Mouse (Mus musculus) hindbrain, postnatal 0 days (tissue): ENCODE results near the gene Mast4. TPM values are rescaled to one million over a fixed set of nuclear protein-coding genes. Genes with fewer than 3 reads are reported as not detected.

Experiments
- ATAC-seq: fragments of 200-750 bp; cut with Nextera tagmentation; 2 replicates; pipeline ENCODE4 v1.8.0; 2017; ENCODE audit warnings: mild to moderate bottlenecking, moderate TSS enrichment, moderate library complexity
- DNase-seq: peaks from one replicate; pipeline ENCODE4 v3.0.0-alpha.2; 2015; ENCODE audit warnings: low spot score
- H3K27ac ChIP-seq: fragments of 300-500 bp; sonication (generic); 2 replicates; pipeline ENCODE4 v1.5.1; 2014; ENCODE audit warnings: mild to moderate bottlenecking
- H3K27me3 ChIP-seq: fragments of 300-500 bp; sonication (generic); 2 replicates; pipeline ENCODE4 v1.6.1; 2014; ENCODE audit warnings: low read length, mixed read lengths; ENCODE audit not compliant: insufficient read depth
- H3K36me3 ChIP-seq: fragments of 300-500 bp; sonication (generic); 2 replicates; pipeline ENCODE4 v1.6.1; 2014; ENCODE audit warnings: low read length, mixed read lengths; ENCODE audit not compliant: insufficient read depth
- H3K4me1 ChIP-seq: fragments of 300-500 bp; sonication (generic); 2 replicates; pipeline ENCODE4 v1.6.1; 2014; ENCODE audit warnings: antibody characterized with exemption, low read length, mixed read lengths; ENCODE audit not compliant: insufficient read depth
- H3K4me2 ChIP-seq: fragments of 300-500 bp; sonication (generic); 2 replicates; pipeline ENCODE4 v1.6.1; 2014; ENCODE audit warnings: low read depth, mild to moderate bottlenecking, low read length, moderate library complexity, mixed read lengths
- H3K4me3 ChIP-seq: fragments of 300-500 bp; sonication (generic); 2 replicates; pipeline ENCODE4 v1.5.1; 2014; ENCODE audit warnings: low read length
- H3K9ac ChIP-seq: fragments of 300-500 bp; sonication (generic); replicated peaks from 2 replicates; pipeline ENCODE4 v1.6.1; 2014; ENCODE audit warnings: mild to moderate bottlenecking, low read length, moderate library complexity, mixed read lengths
- H3K9me3 ChIP-seq: fragments of 300-500 bp; sonication (generic); 2 replicates; pipeline ENCODE4 v1.6.1; 2016; ENCODE audit warnings: low read length, mixed read lengths
- CTCF ChIP-seq: IDR thresholded peaks from 2 replicates; pipeline ENCODE4 v1.5.1; 2016; ENCODE audit warnings: antibody characterized with exemption, control low read depth, low read depth
- WGBS: fragments of 180-500 bp; shearing (Covaris S2); extraction: QIAGEN DNeasy Blood & Tissue Kit; methylation state at CpG from one replicate; pipeline ENCODE4 v1.1.7; 2014; 5-methylcytosine and 5-hydroxymethylcytosine counted together
- polyA plus RNA-seq: library from polyadenylated mRNA; unstranded; fragments of >200 nt; fragmentation: Nextera tagmentation; extraction: Ambion mirVana; gene quantifications from 2 replicates; pipeline ENCODE4 v1.2.1, GENCODE M21; 2015
- total RNA-seq: library from RNA; depleted of rRNA; stranded (reverse); fragments of >200 nt; gene quantifications from 2 replicates; pipeline ENCODE4 v1.2.3, GENCODE M21; 2014

Gene Mast4
- total and polyA plus RNA-seq, 2 experiments from 2014 or later, result 23.5 to 31.7 TPM

DNA sequence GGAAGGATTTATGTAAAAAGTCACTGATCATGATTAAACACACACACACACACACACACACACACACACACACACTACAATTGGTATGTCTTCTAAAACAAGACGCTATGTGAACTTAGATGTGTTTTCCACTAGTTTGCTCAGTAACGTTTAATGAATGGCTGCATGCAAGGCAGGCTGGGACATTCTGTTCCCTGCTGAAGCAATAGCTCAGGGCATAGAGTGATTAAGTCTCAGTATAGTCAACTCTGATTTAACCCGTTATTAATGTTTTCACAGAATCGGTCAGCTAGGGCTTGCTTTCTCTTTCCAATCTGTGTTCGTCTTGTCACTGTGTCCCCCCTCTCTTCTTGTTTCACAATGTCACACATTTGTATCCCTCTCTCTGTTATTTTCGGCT, 558.8 kb downstream of the Mast4 start:
- no peak overlapping the region for H3K27ac ChIP-seq
- H3K36me3 ChIP-seq, result 0 out of 2 replicates have a peak, but pooled peaks cover 6% of the 10 kb centered on the region
- ATAC-seq, result no peak
- no peak for TF ChIP-seq CTCF
- no peaks in the 10 kb centered on the region for H3K9me3 ChIP-seq
- 76% methylated on average over 6 of the region's 6 CpGs for WGBS
- DNase-seq, result no peak
- H3K4me3 ChIP-seq, result no peak overlapping the region
- no peak overlapping the region for H3K4me2 ChIP-seq
- H3K4me1 ChIP-seq, result no peaks in the 10 kb centered on the region
- no peak overlapping the region for H3K9ac ChIP-seq
- no peaks in the 10 kb centered on the region for H3K27me3 ChIP-seq

GRCm38 (mm10) chr13:102774786-102775201, 559.5 kb downstream of the Mast4 start:
- ATAC-seq (peak; percentile 45; the same call in 1 of the 2 replicates), DNase-seq (peak; percentile 49)
- H3K27me3 ChIP-seq, result no peaks in the 10 kb centered on the region
- 55% methylated on average over 7 of the region's 7 CpGs for WGBS
- H3K9me3 ChIP-seq, result no peaks in the 10 kb centered on the region
- H3K4me3 ChIP-seq, result no peak overlapping the region
- H3K27ac ChIP-seq, result no peak overlapping the region
- H3K4me2 ChIP-seq, result no peak overlapping the region
- TF ChIP-seq CTCF, result 0 out of 2 replicates have a peak, but pooled peaks have one; percentile 32
- 0 out of 2 replicates have a peak, but pooled peaks cover 6% of the 10 kb centered on the region for H3K36me3 ChIP-seq
- H3K9ac ChIP-seq, result no peak overlapping the region
- no peaks in the 10 kb centered on the region for H3K4me1 ChIP-seq

- H3K4me2 ChIP-seq, result no peak overlapping the region
- H3K36me3 ChIP-seq, result no peaks in the 10 kb centered on the region
- ATAC-seq, result no peak
- H3K4me3 ChIP-seq, result no peak overlapping the region
- no peaks in the 10 kb centered on the region for H3K9me3 ChIP-seq
- 94% methylated on average over 9 of the region's 9 CpGs for WGBS
- no peaks in the 10 kb centered on the region for H3K27me3 ChIP-seq
- H3K9ac ChIP-seq, result no peak overlapping the region
- no peaks in the 10 kb centered on the region for H3K4me1 ChIP-seq
- no peak overlapping the region for H3K27ac ChIP-seq
- DNase-seq, result no peak
- TF ChIP-seq CTCF, result no peak
These were observed 561.1 kb downstream of the Mast4 start for GRCm38 (mm10) chr13:102773169-102773568.

- no peak for TF ChIP-seq CTCF
- no peak overlapping the region for H3K4me3 ChIP-seq
- 67% methylated on average over 8 of the region's 8 CpGs for WGBS
- ATAC-seq (no peak), DNase-seq (no peak)
- H3K27me3 ChIP-seq, result no peaks in the 10 kb centered on the region
- H3K4me2 ChIP-seq, result no peak overlapping the region
- H3K9me3 ChIP-seq, result no peaks in the 10 kb centered on the region
- H3K4me1 ChIP-seq, result no peaks in the 10 kb centered on the region
- H3K27ac ChIP-seq, result no peak overlapping the region
- no peaks in the 10 kb centered on the region for H3K36me3 ChIP-seq
- no peak overlapping the region for H3K9ac ChIP-seq
These were observed 564.1 kb downstream of the Mast4 start for GRCm38 (mm10) chr13:102770194-102770593.

DNA sequence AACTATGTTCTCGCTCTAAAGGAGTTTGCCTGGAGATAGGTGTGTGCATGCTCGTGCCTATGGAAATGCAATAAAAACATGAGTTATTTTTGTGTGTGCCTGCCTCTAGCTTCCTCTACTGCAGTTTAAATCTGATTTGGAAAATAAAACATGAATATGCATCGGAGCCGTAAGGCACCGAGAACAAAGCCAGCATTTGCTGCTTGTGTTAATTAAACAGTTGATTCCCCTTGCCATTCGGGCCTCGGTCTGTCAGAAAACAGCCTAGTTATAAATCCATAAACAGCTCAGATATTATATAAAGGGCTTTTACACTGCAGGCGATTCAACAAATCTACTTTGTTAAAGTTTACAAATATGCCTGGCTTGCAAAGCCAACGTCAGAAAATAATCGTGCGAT, 565.8 kb downstream of the Mast4 start:
- no peak overlapping the region for H3K4me3 ChIP-seq
- H3K27me3 ChIP-seq, result no peaks in the 10 kb centered on the region
- peak overlapping the region; percentile 20; the same call in 1 of the 2 replicates for H3K27ac ChIP-seq
- no peaks in the 10 kb centered on the region for H3K4me1 ChIP-seq
- H3K9ac ChIP-seq, result no peak overlapping the region
- H3K4me2 ChIP-seq, result no peak overlapping the region
- 61% methylated on average over 11 of the region's 11 CpGs for WGBS
- no peak for DNase-seq
- no peaks in the 10 kb centered on the region for H3K36me3 ChIP-seq
- H3K9me3 ChIP-seq, result no peaks in the 10 kb centered on the region
- no peak for TF ChIP-seq CTCF
- no peak for ATAC-seq

- no peaks in the 10 kb centered on the region for H3K4me1 ChIP-seq
- no peak for ATAC-seq
- H3K9ac ChIP-seq, result no peak overlapping the region
- no peaks in the 10 kb centered on the region for H3K27me3 ChIP-seq
- H3K36me3 ChIP-seq, result no peaks in the 10 kb centered on the region
- no peak overlapping the region for H3K4me3 ChIP-seq
- H3K27ac ChIP-seq, result no peak overlapping the region
- no peak for DNase-seq
- WGBS, result 77% methylated on average over 7 of the region's 7 CpGs
- no peak for TF ChIP-seq CTCF
- H3K4me2 ChIP-seq, result no peak overlapping the region
- no peaks in the 10 kb centered on the region for H3K9me3 ChIP-seq
These were observed 567.2 kb downstream of the Mast4 start for GRCm38 (mm10) chr13:102767110-102767509.

DNA sequence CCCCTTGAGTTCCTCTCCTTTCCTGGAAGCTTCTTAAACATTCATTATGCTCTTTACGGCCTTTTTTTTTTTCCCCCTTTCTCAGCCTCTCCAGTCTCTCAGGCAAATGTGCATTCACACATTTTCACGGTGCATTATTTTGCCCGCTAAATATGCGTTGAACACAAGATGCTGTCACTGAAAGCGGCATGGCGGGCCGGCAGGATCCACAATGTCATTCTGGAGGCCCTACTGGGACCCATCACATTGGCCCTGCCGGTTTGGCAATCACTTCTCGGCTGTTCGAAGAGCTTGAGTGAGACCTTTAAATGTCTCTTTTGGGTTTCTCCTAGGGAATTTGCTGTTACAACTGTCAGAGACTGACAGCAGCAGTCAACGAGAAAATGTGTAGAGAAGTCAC, 569.1 kb downstream of the Mast4 start:
- WGBS, result 21% methylated on average over 11 of the region's 11 CpGs
- TF ChIP-seq CTCF, result no peak
- no peak overlapping the region for H3K4me2 ChIP-seq
- no peak overlapping the region for H3K27ac ChIP-seq
- no peaks in the 10 kb centered on the region for H3K27me3 ChIP-seq
- H3K36me3 ChIP-seq, result no peaks in the 10 kb centered on the region; the same call in 1 of the 2 replicates
- ATAC-seq, result no peak
- no peak overlapping the region for H3K4me3 ChIP-seq
- no peaks in the 10 kb centered on the region for H3K9me3 ChIP-seq
- no peak overlapping the region for H3K9ac ChIP-seq
- DNase-seq, result peak; percentile 47
- H3K4me1 ChIP-seq, result no peaks in the 10 kb centered on the region
